Mouse (Mus musculus): ENCODE measurements around the gene Lsm6.
"Not testable (repeated sequence)": the region's sequence is repeated elsewhere in the genome, so short reads cannot be mapped to it uniquely, and the experiment has no call there.

Gene Lsm6

GRCm38 (mm10) chr8:78820673-78821310 is at the start of gene Lsm6:
TSS of gene Lsm6 (minus strand) at chr8:78821140.
- DNase-seq (ENCODE audit: low spot score), result peak; percentile 93

GRCm38 (mm10) chr8:78867036-78867435 is 46.1 kb upstream of the Lsm6 start:
- DNase-seq (ENCODE audit: low spot score), result no peak

- no peak for DNase-seq (ENCODE audit: low spot score)
Observed at GRCm38 (mm10) chr8:78863001-78863400, 42.1 kb upstream of the Lsm6 start.

- no peak for DNase-seq (ENCODE audit: low spot score)
Observed at GRCm38 (mm10) chr8:78862046-78862445, 41.1 kb upstream of the Lsm6 start.

- no peak for DNase-seq (ENCODE audit: low spot score)
Observed at GRCm38 (mm10) chr8:78860789-78861188, 39.8 kb upstream of the Lsm6 start.

- DNase-seq (ENCODE audit: low spot score), result no peak
Observed at GRCm38 (mm10) chr8:78857421-78857820, 36.5 kb upstream of the Lsm6 start.

- DNase-seq (ENCODE audit: low spot score), result no peak
Observed at GRCm38 (mm10) chr8:78852279-78852678, 31.3 kb upstream of the Lsm6 start.

GRCm38 (mm10) chr8:78847240-78847639 is 26.3 kb upstream of the Lsm6 start:
- DNase-seq (ENCODE audit: low spot score), result no peak

- no peak for DNase-seq (ENCODE audit: low spot score)
Observed at GRCm38 (mm10) chr8:78844559-78844958, 23.6 kb upstream of the Lsm6 start.

GRCm38 (mm10) chr8:78838656-78839413 is 17.9 kb upstream of the Lsm6 start:
- DNase-seq (ENCODE audit: low spot score), result no peak

GRCm38 (mm10) chr8:78836091-78836490 is 15.2 kb upstream of the Lsm6 start:
- DNase-seq (ENCODE audit: low spot score), result no peak

GRCm38 (mm10) chr8:78828414-78828813 is 7.5 kb upstream of the Lsm6 start:
- no peak for DNase-seq (ENCODE audit: low spot score)

- no peak for DNase-seq (ENCODE audit: low spot score)
Observed at GRCm38 (mm10) chr8:78824515-78824914, 3.6 kb upstream of the Lsm6 start.

- DNase-seq (ENCODE audit: low spot score), result not testable (repeated sequence)
Observed at GRCm38 (mm10) chr8:78819973-78820372, 967 bp downstream of the Lsm6 start.

GRCm38 (mm10) chr8:78814743-78815142 is 6.2 kb downstream of the Lsm6 start:
- DNase-seq (ENCODE audit: low spot score), result no peak

- no peak for DNase-seq (ENCODE audit: low spot score)
Observed at GRCm38 (mm10) chr8:78813021-78813420, 7.9 kb downstream of the Lsm6 start.

- no peak for DNase-seq (ENCODE audit: low spot score)
Observed at GRCm38 (mm10) chr8:78812446-78812845, 8.5 kb downstream of the Lsm6 start.

GRCm38 (mm10) chr8:78811748-78812147 is 9.2 kb downstream of the Lsm6 start:
- no peak for DNase-seq (ENCODE audit: low spot score)

- DNase-seq (ENCODE audit: low spot score), result no peak
Observed at GRCm38 (mm10) chr8:78810207-78810675, 10.7 kb downstream of the Lsm6 start.

- DNase-seq (ENCODE audit: low spot score), result no peak
Observed at GRCm38 (mm10) chr8:78809454-78810206, 11.3 kb downstream of the Lsm6 start.

- DNase-seq (ENCODE audit: low spot score), result no peak
Observed at GRCm38 (mm10) chr8:78808888-78809287, 12.1 kb downstream of the Lsm6 start.

- DNase-seq (ENCODE audit: low spot score), result no peak
Observed at GRCm38 (mm10) chr8:78808439-78808838, 12.5 kb downstream of the Lsm6 start.

- peak; percentile 37 for DNase-seq (ENCODE audit: low spot score)
Observed at GRCm38 (mm10) chr8:78807283-78807682, 13.7 kb downstream of the Lsm6 start.

All from ovary, adult 18-20 months (tissue).